Mouse (Mus musculus) R1 (cell line): Measurements from ENCODE around the gene Stx19.

Experiments used
- DNase-seq: peaks from one replicate; pipeline ENCODE4 v3.0.0-alpha.2; 2018; ENCODE audit warnings: low read depth, low spot score

Gene Stx19

GRCm38 (mm10) chr16:62846498-62847312 is 32.2 kb downstream of the Stx19 start, which contains the start of gene Arl13b:
Gene Arl13b, minus strand, starts transcription at chr16:62847040.
- peak; percentile 98 for DNase-seq

- DNase-seq: peak; percentile 62
Measured at GRCm38 (mm10) chr16:62852464-62853252, 38.2 kb downstream of the Stx19 start.

- no peak for DNase-seq
Measured at GRCm38 (mm10) chr16:62853611-62854126, 39.2 kb downstream of the Stx19 start.

- DNase-seq: peak; percentile 54
Measured at GRCm38 (mm10) chr16:62854191-62855068, 40.0 kb downstream of the Stx19 start, which contains the start of gene Pros1. Gene Pros1, plus strand, starts transcription at chr16:62854307.

GRCm38 (mm10) chr16:62855385-62855784 is 40.9 kb downstream of the Stx19 start:
- DNase-seq: no peak

GRCm38 (mm10) chr16:62856273-62856672 is 41.8 kb downstream of the Stx19 start:
- no peak for DNase-seq

- no peak for DNase-seq
Measured at GRCm38 (mm10) chr16:62857498-62857897, 43.0 kb downstream of the Stx19 start.

- no peak for DNase-seq
Measured at GRCm38 (mm10) chr16:62858018-62858417, 43.5 kb downstream of the Stx19 start.

- DNase-seq: no peak
Measured at GRCm38 (mm10) chr16:62860140-62860539, 45.7 kb downstream of the Stx19 start.

GRCm38 (mm10) chr16:62861455-62861854 is 47.0 kb downstream of the Stx19 start:
- no peak for DNase-seq

GRCm38 (mm10) chr16:62872688-62873117 is 58.2 kb downstream of the Stx19 start:
- no peak for DNase-seq

- no peak for DNase-seq
Measured at GRCm38 (mm10) chr16:62873180-62873579, 58.7 kb downstream of the Stx19 start.
